Mouse (Mus musculus) B cell, adult 2 months (primary cell): ENCODE results near the gene Kpna7.

Source experiments
- DNase-seq, 2 experiments: peaks; one replicate each; pipeline ENCODE4 v3.0.0; 2022

The Kpna7 gene

GRCm38 (mm10) chr5:144952592-144952991 lies 131.2 kb downstream of the Kpna7 start:
- no peak for DNase-seq

GRCm38 (mm10) chr5:144950428-144951051 lies 133.3 kb downstream of the Kpna7 start:
- DNase-seq = no peak

GRCm38 (mm10) chr5:144949856-144950255 lies 134.0 kb downstream of the Kpna7 start:
- DNase-seq = no peak

GRCm38 (mm10) chr5:144948422-144948821 lies 135.4 kb downstream of the Kpna7 start:
- no peak for DNase-seq

GRCm38 (mm10) chr5:144948002-144948401 lies 135.8 kb downstream of the Kpna7 start:
- no peak for DNase-seq

DNA sequence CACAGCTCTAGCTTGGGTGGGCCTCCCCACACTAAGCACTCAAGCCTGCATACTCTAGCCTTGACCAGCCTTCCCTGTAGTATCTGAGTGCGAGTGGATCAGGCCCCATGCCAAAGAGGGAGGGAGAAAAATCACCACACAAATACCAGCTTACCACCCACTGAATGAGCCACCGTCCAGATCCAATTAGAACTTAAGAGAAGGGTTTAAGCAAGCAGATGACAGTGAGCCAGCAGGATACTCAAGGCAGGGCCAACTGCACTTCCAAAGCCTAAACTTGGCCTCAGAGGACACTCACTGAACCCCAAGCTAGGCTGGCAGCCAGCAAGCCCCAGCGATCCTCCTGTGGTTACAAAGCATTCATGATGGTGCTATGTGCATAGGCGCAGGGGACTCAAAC lies 137.8 kb downstream of the Kpna7 start:
- DNase-seq = no peak

- no peak for DNase-seq
Observed at GRCm38 (mm10) chr5:144944932-144945331, 138.9 kb downstream of the Kpna7 start.

GRCm38 (mm10) chr5:144944370-144944769 lies 139.5 kb downstream of the Kpna7 start:
- no peak for DNase-seq

GRCm38 (mm10) chr5:144943346-144943745 lies 140.5 kb downstream of the Kpna7 start:
- no peak for DNase-seq

DNA sequence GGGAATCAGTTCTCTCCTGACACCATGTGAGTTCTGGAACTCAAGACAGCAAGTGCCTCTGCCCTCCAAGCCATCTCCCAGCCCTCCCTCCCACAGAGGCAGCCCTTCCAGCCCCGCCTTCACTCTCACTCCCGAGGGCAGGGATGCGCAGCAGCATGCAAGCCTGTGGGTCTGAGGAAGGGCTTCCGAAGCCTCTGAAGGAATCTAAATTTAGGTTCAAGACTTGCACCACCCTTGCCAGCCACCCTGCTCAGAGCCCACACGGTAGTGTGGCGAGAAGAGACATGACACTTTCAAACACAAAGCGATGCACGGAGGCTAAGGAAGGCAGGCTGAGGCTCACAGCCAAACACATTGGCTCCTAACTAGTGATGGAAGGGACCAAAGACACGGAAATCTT lies 141.4 kb downstream of the Kpna7 start:
- no peak for DNase-seq

DNA sequence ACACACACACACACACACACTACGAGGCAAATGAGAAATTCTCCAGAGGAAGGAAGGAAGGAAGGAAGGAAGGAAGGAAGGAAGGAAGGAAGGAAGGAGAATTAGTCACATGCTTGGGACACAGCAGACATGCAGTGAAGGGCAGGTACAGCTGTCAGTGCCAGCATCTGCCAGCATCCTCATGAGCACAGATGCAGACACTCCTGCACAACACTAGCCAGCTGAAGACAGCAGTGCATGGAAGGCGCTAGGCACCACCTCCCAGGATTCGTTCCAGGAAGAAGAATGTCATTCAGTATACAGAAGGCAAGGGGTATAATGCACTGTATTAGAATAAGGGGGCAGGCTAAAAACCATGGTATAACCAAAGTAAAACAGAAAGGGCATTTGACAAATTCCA lies 142.9 kb downstream of the Kpna7 start:
- no peak for DNase-seq

DNA sequence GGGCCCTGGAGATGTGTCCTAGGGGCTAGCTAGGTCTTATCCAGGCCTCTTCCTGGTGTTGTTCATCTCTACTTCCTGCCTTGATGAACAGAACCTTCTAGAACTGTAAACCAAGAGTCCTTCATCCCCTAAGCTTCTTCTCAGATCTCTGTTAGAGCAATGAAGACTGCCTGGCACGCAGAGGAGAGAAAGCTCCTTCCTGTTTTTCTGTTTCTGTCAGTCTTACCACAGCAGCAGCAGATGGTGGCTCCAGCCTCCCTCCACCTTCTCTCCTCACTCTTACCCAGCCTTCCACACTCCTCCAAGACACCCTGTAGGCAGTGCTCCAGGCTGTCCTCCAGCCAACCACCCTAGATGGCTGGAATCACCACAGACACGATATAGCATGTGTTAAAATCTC lies 146.5 kb downstream of the Kpna7 start:
- no peak for DNase-seq
